Mouse (Mus musculus) kidney, postnatal 0 days (tissue): ENCODE results near the gene Gabrb1. TPM values are rescaled to one million over a fixed set of nuclear protein-coding genes. Genes with fewer than 3 reads are reported as not detected.

Source experiments
- ATAC-seq: fragments of 200-750 bp; cut with Nextera tagmentation; replicated peaks from 2 replicates; pipeline ENCODE4 v1.8.0; 2017; ENCODE audit warnings: low read depth, moderate number of reproducible peaks, moderate TSS enrichment, moderate library complexity; ENCODE audit not compliant: low FRiP score
- DNase-seq: peaks from one replicate; pipeline ENCODE4 v3.0.0-alpha.2; 2016; ENCODE audit warnings: low spot score
- H3K27ac ChIP-seq: fragments of 300-500 bp; sonication (generic); 2 replicates; pipeline ENCODE4 v1.5.1; 2014; ENCODE audit warnings: mild to moderate bottlenecking
- H3K27me3 ChIP-seq: fragments of 300-500 bp; sonication (generic); 2 replicates; pipeline ENCODE4 v1.6.1; 2014; ENCODE audit warnings: low read length, mixed read lengths; ENCODE audit not compliant: insufficient read depth
- H3K36me3 ChIP-seq: fragments of 300-500 bp; sonication (generic); 2 replicates; pipeline ENCODE4 v1.6.1; 2014; ENCODE audit warnings: low read length, mixed read lengths; ENCODE audit not compliant: insufficient read depth
- H3K4me1 ChIP-seq: fragments of 300-500 bp; sonication (generic); replicated peaks from 2 replicates; pipeline ENCODE4 v1.6.1; 2014; ENCODE audit warnings: antibody characterized with exemption, low read length, mixed read lengths; ENCODE audit not compliant: insufficient read depth
- H3K4me2 ChIP-seq: fragments of 300-500 bp; sonication (generic); 2 replicates; pipeline ENCODE4 v1.6.1; 2014; ENCODE audit warnings: mild to moderate bottlenecking, low read length, moderate library complexity, mixed read lengths
- H3K4me3 ChIP-seq: fragments of 300-500 bp; sonication (generic); replicated peaks from 2 replicates; pipeline ENCODE4 v1.5.1; 2014; ENCODE audit warnings: low read depth, low read length
- H3K9ac ChIP-seq: fragments of 300-500 bp; sonication (generic); 2 replicates; pipeline ENCODE4 v1.6.1; 2014; ENCODE audit warnings: low read depth, low read length
- H3K9me3 ChIP-seq: fragments of 300-500 bp; sonication (generic); replicated peaks from 2 replicates; pipeline ENCODE4 v1.6.1; 2016; ENCODE audit warnings: low read length, inconsistent platforms, mixed read lengths
- CTCF ChIP-seq: IDR thresholded peaks from 2 replicates; pipeline ENCODE4 v1.5.1; 2016; ENCODE audit warnings: antibody characterized with exemption, low read depth, mild to moderate bottlenecking, moderate library complexity
- WGBS: fragments of 180-500 bp; shearing (Covaris S2); extraction: QIAGEN DNeasy Blood & Tissue Kit; methylation state at CpG from one replicate; pipeline ENCODE4 v1.1.7; 2014; 5-methylcytosine and 5-hydroxymethylcytosine counted together
- polyA plus RNA-seq: library from polyadenylated mRNA; unstranded; fragments of >200 nt; fragmentation: Nextera tagmentation; extraction: Ambion mirVana; gene quantifications from 2 replicates; pipeline ENCODE4 v1.2.1, GENCODE M21; 2015

The Gabrb1 gene
- polyA plus RNA-seq, 1 experiment from 2014 or later: 0.50 TPM

DNA sequence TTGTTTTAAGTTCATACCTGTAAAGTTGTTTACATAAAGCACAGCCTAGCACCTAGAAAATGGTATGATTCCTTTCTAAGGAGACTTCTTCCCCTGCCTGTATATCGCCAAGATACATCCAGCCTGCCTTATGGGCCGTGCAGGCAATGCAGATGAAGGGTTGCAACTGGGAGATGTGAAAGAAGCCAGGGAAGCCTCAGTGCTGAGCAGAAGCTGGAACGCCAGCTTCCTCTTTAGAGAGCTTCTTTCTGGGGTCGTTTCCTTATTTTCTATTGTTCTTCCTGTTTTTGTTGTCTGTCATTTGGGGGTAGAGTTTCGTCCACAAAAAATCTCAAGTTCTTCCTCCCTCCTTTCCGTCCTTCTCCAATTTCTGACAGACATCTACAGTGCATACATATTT lies 512.2 kb downstream of the Gabrb1 start:
- ATAC-seq (no peak), DNase-seq (no peak)
- H3K36me3 ChIP-seq: no peaks in the 10 kb centered on the region
- no peaks in the 10 kb centered on the region for H3K9me3 ChIP-seq
- WGBS: 60% methylated on average over 6 of the region's 6 CpGs
- no peaks in the 10 kb centered on the region for H3K27me3 ChIP-seq
- H3K4me3 ChIP-seq: no peak overlapping the region
- no peaks in the 10 kb centered on the region for H3K4me1 ChIP-seq
- H3K9ac ChIP-seq: no peak overlapping the region
- no peak overlapping the region for H3K27ac ChIP-seq
- TF ChIP-seq CTCF: no peak
- H3K4me2 ChIP-seq: no peak overlapping the region

GRCm38 (mm10) chr5:72172675-72173074 lies 514.8 kb downstream of the Gabrb1 start:
- H3K9me3 ChIP-seq: no peaks in the 10 kb centered on the region
- WGBS: 39% methylated on average over 3 of the region's 3 CpGs
- H3K4me3 ChIP-seq: no peak overlapping the region
- H3K27me3 ChIP-seq: no peaks in the 10 kb centered on the region
- H3K4me1 ChIP-seq: 0 out of 2 replicates have a peak, but pooled peaks cover 3% of the 10 kb centered on the region
- no peak overlapping the region for H3K9ac ChIP-seq
- ATAC-seq (no peak), DNase-seq (peak; percentile 87)
- peak; percentile 84 for TF ChIP-seq CTCF
- no peak overlapping the region for H3K4me2 ChIP-seq
- H3K36me3 ChIP-seq: no peaks in the 10 kb centered on the region
- no peak overlapping the region for H3K27ac ChIP-seq

- H3K36me3 ChIP-seq: no peaks in the 10 kb centered on the region
- H3K4me1 ChIP-seq: 0 out of 2 replicates have a peak, but pooled peaks cover 3% of the 10 kb centered on the region
- no peaks in the 10 kb centered on the region for H3K27me3 ChIP-seq
- H3K27ac ChIP-seq: no peak overlapping the region
- no peak overlapping the region for H3K9ac ChIP-seq
- no peak for TF ChIP-seq CTCF
- WGBS: 54% methylated on average over 1 of the region's 1 CpGs
- H3K4me2 ChIP-seq: no peak overlapping the region
- no peak for ATAC-seq
- no peak overlapping the region for H3K4me3 ChIP-seq
- DNase-seq: no peak
- no peaks in the 10 kb centered on the region for H3K9me3 ChIP-seq
Measured at GRCm38 (mm10) chr5:72173521-72173920, 515.6 kb downstream of the Gabrb1 start.

DNA sequence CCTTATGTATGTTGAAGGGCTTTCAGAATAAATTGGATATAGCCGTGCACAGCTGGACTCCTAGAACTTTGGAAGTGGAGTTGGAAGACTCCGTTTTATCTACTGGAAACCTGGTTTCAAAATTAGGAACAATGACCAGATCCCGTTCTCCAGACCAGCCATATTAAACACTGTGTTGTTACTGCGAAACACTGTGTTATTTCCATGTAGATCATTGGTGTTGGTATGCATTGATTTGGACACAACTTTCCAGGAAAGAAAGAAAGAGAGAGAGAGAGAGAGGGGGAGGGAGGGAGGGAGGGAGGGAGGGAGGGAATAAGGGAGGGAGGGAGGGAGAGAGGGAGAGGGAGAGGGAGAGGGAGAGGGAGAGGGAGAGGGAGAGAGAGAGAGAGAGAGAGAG lies 517.1 kb downstream of the Gabrb1 start:
- Histone ChIP-seq H3K4me2 (no peak overlapping the region), H3K27ac (no peak overlapping the region), H3K27me3 (no peaks in the 10 kb centered on the region), H3K9me3 (no peaks in the 10 kb centered on the region), H3K9ac (no peak overlapping the region), H3K36me3 (no peaks in the 10 kb centered on the region), H3K4me1 (0 out of 2 replicates have a peak, but pooled peaks cover 3% of the 10 kb centered on the region), H3K4me3 (no peak overlapping the region)
- TF ChIP-seq CTCF: no peak
- ATAC-seq (no peak), DNase-seq (no peak)
- WGBS: 88% methylated on average over 4 of the region's 4 CpGs

GRCm38 (mm10) chr5:72175530-72175929 lies 517.6 kb downstream of the Gabrb1 start:
- ATAC-seq: no peak
- no peak for TF ChIP-seq CTCF
- whole genome bisulfite sequencing: 59% methylated on average over 7 of the region's 7 CpGs

GRCm38 (mm10) chr5:72181194-72181593 lies 523.3 kb downstream of the Gabrb1 start:
- Histone ChIP-seq H3K4me3 (no peak overlapping the region), H3K36me3 (no peaks in the 10 kb centered on the region), H3K27ac (no peak overlapping the region), H3K9ac (no peak overlapping the region), H3K4me2 (no peak overlapping the region), H3K4me1 (0 out of 2 replicates have a peak, but pooled peaks cover 1% of the 10 kb centered on the region), H3K9me3 (no peaks in the 10 kb centered on the region), H3K27me3 (no peaks in the 10 kb centered on the region)
- no peak for DNase-seq
- WGBS: 14% methylated on average over 1 of the region's 1 CpGs
- no peak for ATAC-seq
- TF ChIP-seq CTCF: no peak

More at GRCm38 (mm10) chr5:72175530-72175929, 517.6 kb downstream of the Gabrb1 start:
- H3K4me2 ChIP-seq: no peak overlapping the region
- H3K4me3 ChIP-seq: no peak overlapping the region
- no peaks in the 10 kb centered on the region for H3K27me3 ChIP-seq
- no peaks in the 10 kb centered on the region for H3K36me3 ChIP-seq
- no peak for DNase-seq
- 0 out of 2 replicates have a peak, but pooled peaks cover 3% of the 10 kb centered on the region for H3K4me1 ChIP-seq
- H3K27ac ChIP-seq: no peak overlapping the region
- H3K9me3 ChIP-seq: no peaks in the 10 kb centered on the region
- H3K9ac ChIP-seq: no peak overlapping the region

DNA sequence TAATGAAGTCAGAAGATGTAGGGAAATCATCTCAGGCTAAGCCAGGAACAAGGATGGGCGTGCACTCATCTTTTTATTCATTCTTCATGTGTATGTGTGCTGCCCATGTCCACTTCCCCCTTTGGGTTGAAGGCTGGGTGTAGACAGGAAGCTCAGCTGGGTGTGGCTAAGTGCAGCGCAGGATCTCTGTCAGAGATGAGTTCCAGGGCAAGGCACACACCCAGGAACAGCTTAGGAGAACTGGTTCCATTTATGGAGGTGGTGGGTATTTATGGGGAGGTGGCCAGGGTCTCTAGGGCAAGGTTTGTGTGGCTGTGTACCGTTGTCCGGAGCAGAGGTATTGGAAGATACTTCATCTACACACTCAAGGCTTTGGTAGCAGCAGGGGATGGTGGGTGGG lies 524.9 kb downstream of the Gabrb1 start:
- Histone ChIP-seq H3K4me3 (no peak overlapping the region), H3K36me3 (no peaks in the 10 kb centered on the region), H3K9me3 (no peaks in the 10 kb centered on the region), H3K27me3 (no peaks in the 10 kb centered on the region), H3K27ac (no peak overlapping the region), H3K4me1 (no peaks in the 10 kb centered on the region), H3K9ac (no peak overlapping the region), H3K4me2 (no peak overlapping the region)
- DNase-seq (no peak), ATAC-seq (no peak)
- 82% methylated on average over 4 of the region's 4 CpGs for WGBS
- no peak for TF ChIP-seq CTCF
